Mouse (Mus musculus) regulatory T cell (primary cell): Measurements from ENCODE around the gene Prpf31.
"Not testable (repeated sequence)": the region's sequence is repeated elsewhere in the genome, so short reads cannot be mapped to it uniquely, and the experiment has no call there.

Source experiments
- in situ Hi-C: fragments of 300-600 bp; cut with MboI, MseI; formaldehyde crosslinking; loops from one replicate; pipeline ENCODE4 v1.15.1; 2025; ENCODE audit warnings: high pct_unique_total_duplicates

Gene Prpf31

GRCm38 (mm10) chr7:3629543-3630477 is at the start of gene Prpf31, which contains the start of gene Tfpt:
Gene Prpf31 (plus strand): TSS chr7:3629985.
Gene Tfpt (minus strand): TSS chr7:3629929.
- in situ Hi-C loops = loop anchor here (5.0 kb wide), 1 partner anchor 72 kb away; the partner anchor contains the start of gene Rps9

GRCm38 (mm10) chr7:3580029-3580428 is 49.8 kb upstream of the Prpf31 start:
- in situ Hi-C loops = loop anchor here (10.0 kb wide), 1 partner anchor 235 kb away; no protein-coding TSS in a partner anchor

- in situ Hi-C loops = loop anchor here (10.0 kb wide), 1 partner anchor 241 kb away; no protein-coding TSS in a partner anchor
Measured at GRCm38 (mm10) chr7:3585763-3586162, 44.0 kb upstream of the Prpf31 start.

- in situ Hi-C loops = loop anchor here (10.0 kb wide), 1 partner anchor 241 kb away; no protein-coding TSS in a partner anchor
Measured at GRCm38 (mm10) chr7:3586255-3586654, 43.5 kb upstream of the Prpf31 start.

- in situ Hi-C loops = loop anchor here (10.0 kb wide), 1 partner anchor 242 kb away; no protein-coding TSS in a partner anchor
Measured at GRCm38 (mm10) chr7:3587292-3587691, 42.5 kb upstream of the Prpf31 start.

GRCm38 (mm10) chr7:3590550-3590949 is 39.2 kb upstream of the Prpf31 start:
- in situ Hi-C loops = no loop called here

- in situ Hi-C loops = no loop called here
Measured at GRCm38 (mm10) chr7:3591534-3591933, 38.3 kb upstream of the Prpf31 start.

- in situ Hi-C loops = no loop called here
Measured at GRCm38 (mm10) chr7:3593855-3594254, 35.9 kb upstream of the Prpf31 start.

- in situ Hi-C loops = no loop called here
Measured at GRCm38 (mm10) chr7:3594686-3595085, 35.1 kb upstream of the Prpf31 start.

- in situ Hi-C loops = no loop called here
Measured at GRCm38 (mm10) chr7:3595146-3595545, 34.6 kb upstream of the Prpf31 start.

- in situ Hi-C loops = not testable (repeated sequence)
Measured at GRCm38 (mm10) chr7:3597755-3598154, 32.0 kb upstream of the Prpf31 start.

GRCm38 (mm10) chr7:3601119-3601518 is 28.7 kb upstream of the Prpf31 start:
- in situ Hi-C loops = loop anchor here (25.0 kb wide), 2 partner anchors 236 to 536 kb away; partner anchors contain the start of genes Gm15448, Leng8 and Pira2

GRCm38 (mm10) chr7:3606798-3607197 is 23.0 kb upstream of the Prpf31 start:
- in situ Hi-C loops = loop anchor here (25.0 kb wide), 2 partner anchors 231 to 531 kb away; partner anchors contain the start of genes Gm15448, Leng8 and Pira2

GRCm38 (mm10) chr7:3607391-3607790 is 22.4 kb upstream of the Prpf31 start:
- in situ Hi-C loops = loop anchor here (25.0 kb wide), 2 partner anchors 230 to 530 kb away; partner anchors contain the start of genes Gm15448, Leng8 and Pira2

- in situ Hi-C loops = loop anchor here (25.0 kb wide), 2 partner anchors 229 to 529 kb away; partner anchors contain the start of genes Gm15448, Leng8 and Pira2
Measured at GRCm38 (mm10) chr7:3608668-3609067, 21.1 kb upstream of the Prpf31 start.

GRCm38 (mm10) chr7:3609082-3609481 is 20.7 kb upstream of the Prpf31 start:
- in situ Hi-C loops = loop anchor here (25.0 kb wide), 2 partner anchors 228 to 528 kb away; partner anchors contain the start of genes Gm15448, Leng8 and Pira2

GRCm38 (mm10) chr7:3610437-3610836 is 19.3 kb upstream of the Prpf31 start:
- in situ Hi-C loops = loop anchor here (25.0 kb wide), 2 partner anchors 227 to 527 kb away; partner anchors contain the start of genes Gm15448, Leng8 and Pira2

- in situ Hi-C loops = loop anchor here (25.0 kb wide), 2 partner anchors 226 to 526 kb away; partner anchors contain the start of genes Gm15448, Leng8 and Pira2
Measured at GRCm38 (mm10) chr7:3611006-3611405, 18.8 kb upstream of the Prpf31 start.

GRCm38 (mm10) chr7:3614021-3614420 is 15.8 kb upstream of the Prpf31 start:
- in situ Hi-C loops = loop anchor here (25.0 kb wide), 2 partner anchors 223 to 523 kb away; partner anchors contain the start of genes Gm15448, Leng8 and Pira2

- in situ Hi-C loops = loop anchor here (25.0 kb wide), 2 partner anchors 221 to 521 kb away; partner anchors contain the start of genes Gm15448, Leng8 and Pira2
Measured at GRCm38 (mm10) chr7:3616057-3616388, 13.8 kb upstream of the Prpf31 start, which contains the start of gene Oscar. Gene Oscar (minus strand): TSS chr7:3616157.

GRCm38 (mm10) chr7:3616389-3617241 is 13.2 kb upstream of the Prpf31 start:
- in situ Hi-C loops = loop anchor here (25.0 kb wide), 2 partner anchors 221 to 521 kb away; partner anchors contain the start of genes Gm15448, Leng8 and Pira2
